Mouse (Mus musculus): Measurements from ENCODE around the gene Specc1. TPM values are rescaled to one million over a fixed set of nuclear protein-coding genes. Genes with fewer than 3 reads are reported as not detected.

The Specc1 gene
- polyA plus RNA-seq, 1 experiment, result 27.7 TPM

GRCm38 (mm10) chr11:61992671-61993285 is 36.2 kb downstream of the Specc1 start:
- Histone ChIP-seq H3K27me3 (ENCODE audit: control insufficient read depth, insufficient read depth, insufficient read length) (no peaks in the 10 kb centered on the region), H3K4me3 (no peak overlapping the region), H3K79me2 (ENCODE audit: control insufficient read depth, insufficient read depth) (no peaks in the 10 kb centered on the region), H3ac (ENCODE audit: control insufficient read depth, insufficient read length) (no peak overlapping the region), H3K36me3 (ENCODE audit: control insufficient read depth, insufficient read depth) (no peaks in the 10 kb centered on the region), H3K4me2 (ENCODE audit: low read depth) (no peak overlapping the region)
- TF ChIP-seq USF1 (IDR thresholded peaks at IDR 0.05; ENCODE audit: low read depth), result no peak
- TF ChIP-seq TCF12 (IDR thresholded peaks at IDR 0.05; ENCODE audit: insufficient read depth, poor library complexity, severe bottlenecking), result no peak
- TF ChIP-seq REST (IDR thresholded peaks at IDR 0.05; ENCODE audit: insufficient read depth, insufficient read length), result no peak
- TF ChIP-seq SRF (IDR thresholded peaks at IDR 0.05; ENCODE audit: control insufficient read depth, insufficient read length, low read depth), result no peak

- H3K79me2 ChIP-seq (ENCODE audit: control insufficient read depth, insufficient read depth), result no peaks in the 10 kb centered on the region
- H3K27me3 ChIP-seq (ENCODE audit: control insufficient read depth, insufficient read depth, insufficient read length), result no peaks in the 10 kb centered on the region
- no peak overlapping the region for H3K4me3 ChIP-seq
- no peaks in the 10 kb centered on the region for H3K36me3 ChIP-seq (ENCODE audit: control insufficient read depth, insufficient read depth)
- TF ChIP-seq MYOD1 (IDR thresholded peaks at IDR 0.05; ENCODE audit: control insufficient read depth in 1 of 3, insufficient read length in 2 of 3, low read depth in 2 of 3), result peak in 1 of 3 experiments; percentile 27
- no peak for TF ChIP-seq POLR2AphosphoS2 (IDR thresholded peaks at IDR 0.05; ENCODE audit: insufficient read length, low read depth)
- no peak overlapping the region for H3ac ChIP-seq (ENCODE audit: control insufficient read depth, insufficient read length)
- H3K4me2 ChIP-seq (ENCODE audit: low read depth), result no peak overlapping the region
Measured at GRCm38 (mm10) chr11:61999501-61999900, 42.9 kb downstream of the Specc1 start.

- no peak overlapping the region for H3K4me3 ChIP-seq
- no peaks in the 10 kb centered on the region for H3K27me3 ChIP-seq (ENCODE audit: control insufficient read depth, insufficient read depth, insufficient read length)
- H3ac ChIP-seq (ENCODE audit: control insufficient read depth, insufficient read length), result no peak overlapping the region
- H3K36me3 ChIP-seq (ENCODE audit: control insufficient read depth, insufficient read depth), result no peaks in the 10 kb centered on the region
- H3K4me2 ChIP-seq (ENCODE audit: low read depth), result no peak overlapping the region
- TF ChIP-seq MYOD1 (IDR thresholded peaks at IDR 0.05; ENCODE audit: control insufficient read depth in 1 of 3, insufficient read length in 2 of 3, low read depth in 2 of 3) (no peak), SRF (IDR thresholded peaks at IDR 0.05; ENCODE audit: control insufficient read depth, insufficient read length, low read depth) (no peak), MYOG (IDR thresholded peaks at IDR 0.05; ENCODE audit: control insufficient read depth in 1 of 3, insufficient read depth in 1 of 3, insufficient read length in 2 of 3, low read depth in 2 of 3) (no peak), TCF12 (IDR thresholded peaks at IDR 0.05; ENCODE audit: insufficient read depth, poor library complexity, severe bottlenecking) (no peak), E2F4 (IDR thresholded peaks at IDR 0.05; ENCODE audit: insufficient read depth) (no peak)
- H3K79me2 ChIP-seq (ENCODE audit: control insufficient read depth, insufficient read depth), result no peaks in the 10 kb centered on the region
Measured at GRCm38 (mm10) chr11:62000099-62000498, 43.5 kb downstream of the Specc1 start.

- TF ChIP-seq TCF3 (IDR thresholded peaks at IDR 0.05; ENCODE audit: insufficient read length, low read depth), result no peak
- TF ChIP-seq SRF (IDR thresholded peaks at IDR 0.05; ENCODE audit: control insufficient read depth, insufficient read length, low read depth), result no peak
- TF ChIP-seq MYOG (IDR thresholded peaks at IDR 0.05; ENCODE audit: control insufficient read depth in 1 of 3, insufficient read depth in 1 of 3, insufficient read length in 2 of 3, low read depth in 2 of 3), result no peak
- no peak for TF ChIP-seq USF1 (IDR thresholded peaks at IDR 0.05; ENCODE audit: low read depth)
- TF ChIP-seq REST (IDR thresholded peaks at IDR 0.05; ENCODE audit: insufficient read depth, insufficient read length), result no peak
- TF ChIP-seq MYOD1 (IDR thresholded peaks at IDR 0.05; ENCODE audit: control insufficient read depth in 1 of 3, insufficient read length in 2 of 3, low read depth in 2 of 3), result no peak
- no peak for TF ChIP-seq CEBPB (IDR thresholded peaks at IDR 0.05; ENCODE audit: insufficient read depth, poor library complexity, severe bottlenecking)
- no peak for TF ChIP-seq TCF12 (IDR thresholded peaks at IDR 0.05; ENCODE audit: insufficient read depth, poor library complexity, severe bottlenecking)
- TF ChIP-seq MAX (IDR thresholded peaks at IDR 0.05; ENCODE audit: low read depth), result no peak
- no peak for TF ChIP-seq POLR2A (IDR thresholded peaks at IDR 0.05; ENCODE audit: insufficient read length, low read depth)
- TF ChIP-seq POLR2AphosphoS2 (IDR thresholded peaks at IDR 0.05; ENCODE audit: insufficient read length, low read depth), result no peak
- no peaks in the 10 kb centered on the region for H3K27me3 ChIP-seq (ENCODE audit: control insufficient read depth, insufficient read depth, insufficient read length)
- H3ac ChIP-seq (ENCODE audit: control insufficient read depth, insufficient read length), result no peak overlapping the region
- H3K4me2 ChIP-seq (ENCODE audit: low read depth), result no peak overlapping the region
- H3K79me2 ChIP-seq (ENCODE audit: control insufficient read depth, insufficient read depth), result no peaks in the 10 kb centered on the region
- no peak overlapping the region for H3K4me3 ChIP-seq
- H3K36me3 ChIP-seq (ENCODE audit: control insufficient read depth, insufficient read depth), result no peaks in the 10 kb centered on the region
Measured at GRCm38 (mm10) chr11:62001977-62002376, 45.4 kb downstream of the Specc1 start.

GRCm38 (mm10) chr11:62004881-62005240 is 48.3 kb downstream of the Specc1 start:
- Histone ChIP-seq H3K36me3 (ENCODE audit: control insufficient read depth, insufficient read depth) (no peaks in the 10 kb centered on the region), H3K79me2 (ENCODE audit: control insufficient read depth, insufficient read depth) (no peaks in the 10 kb centered on the region), H3K27me3 (ENCODE audit: control insufficient read depth, insufficient read depth, insufficient read length) (no peaks in the 10 kb centered on the region), H3ac (ENCODE audit: control insufficient read depth, insufficient read length) (no peak overlapping the region), H3K4me2 (ENCODE audit: low read depth) (peak overlapping the region; percentile 79), H3K4me3 (peak overlapping the region; percentile 1)
- TF ChIP-seq CEBPB (IDR thresholded peaks at IDR 0.05; ENCODE audit: insufficient read depth, poor library complexity, severe bottlenecking) (no peak), MAX (IDR thresholded peaks at IDR 0.05; ENCODE audit: low read depth) (no peak), TCF3 (IDR thresholded peaks at IDR 0.05; ENCODE audit: insufficient read length, low read depth) (no peak), USF1 (IDR thresholded peaks at IDR 0.05; ENCODE audit: low read depth) (no peak)

All from myocyte (in vitro differentiated cells).